ENCODE assay signal across 28 mouse cellular contexts in genomic region chr11:85117160-85117559, GRCm38 (mm10). TPM values are rescaled to one million over a fixed set of nuclear protein-coding genes. Genes with fewer than 3 reads are reported as not detected.
"Had no signal": no experiment of that assay in that cellular context is flagged by ENCODE, and none has a peak within 500 bp of the region (broad histone marks: within the 10 kb centered on the region; RNA-seq: fewer than 3 reads in every experiment).

No protein-coding gene starts in this region.

- H3K4me1 ChIP-seq: kidney, embryonic 15.5 days; limb, embryonic 12.5 days; limb, embryonic 15.5 days; midbrain, embryonic 10.5 days; midbrain, embryonic 13.5 days; neural tube, embryonic 13.5 days had no signal

- DNase-seq: kidney, adult 8-10 months; kidney, postnatal 10 days; kidney, postnatal 36 days; left cerebral cortex, postnatal 4 days; lung, adult 2 months; lung, postnatal 36 days; retina, postnatal 1 day; right cerebral cortex, postnatal 25 days; thymus, adult 18-20 months; thymus, postnatal 4 days had no signal

- H3K9ac ChIP-seq: kidney, embryonic 15.5 days; limb, embryonic 12.5 days; limb, embryonic 15.5 days; midbrain, embryonic 13.5 days; neural tube, embryonic 13.5 days had no signal

- H3K4me3 ChIP-seq: kidney, embryonic 15.5 days; limb, embryonic 12.5 days; limb, embryonic 15.5 days; midbrain, embryonic 10.5 days; midbrain, embryonic 13.5 days; myocyte; neural tube, embryonic 13.5 days had no signal

- H3K9me3 ChIP-seq: kidney, embryonic 15.5 days; limb, embryonic 12.5 days; limb, embryonic 15.5 days; megakaryocyte, embryonic 14.5 days; midbrain, embryonic 10.5 days; midbrain, embryonic 13.5 days; neural tube, embryonic 13.5 days had no signal

- H3K27ac ChIP-seq: kidney, embryonic 15.5 days; limb, embryonic 12.5 days; limb, embryonic 15.5 days; midbrain, embryonic 10.5 days; midbrain, embryonic 13.5 days; neural tube, embryonic 13.5 days had no signal

- H3K4me2 ChIP-seq: kidney, embryonic 15.5 days; limb, embryonic 12.5 days; limb, embryonic 15.5 days; midbrain, embryonic 13.5 days; neural tube, embryonic 13.5 days had no signal

- H3K36me3 ChIP-seq: kidney, embryonic 15.5 days; limb, embryonic 12.5 days; limb, embryonic 15.5 days; midbrain, embryonic 10.5 days; neural tube, embryonic 13.5 days had no signal

- H3K27me3 ChIP-seq: kidney, embryonic 15.5 days; limb, embryonic 12.5 days; limb, embryonic 15.5 days; megakaryocyte, embryonic 14.5 days; midbrain, embryonic 13.5 days; neural tube, embryonic 13.5 days had no signal

- ATAC-seq: intestine, postnatal 0 days; midbrain, embryonic 13.5 days; midbrain, embryonic 16.5 days had no signal

RNA-seq across cellular contexts. Expression of gene 1700125H20Rik, which starts 53.0 kb away (rescaled TPM):
- total RNA-seq: left cerebral cortex, adult 8-10 months; left cerebral cortex, postnatal 14 days; monocyte, adult 5-6 weeks; neutrophil, adult 5-6 weeks had no signal
- polyA plus RNA-seq: intestine, embryonic 14.5 days; lung, adult 2 months; lung, embryonic 16.5 days; myocyte; spleen, adult 2 months; stomach, embryonic 16.5 days had no signal
